Mouse (Mus musculus): ENCODE measurements around the gene Ctsh. TPM values are rescaled to one million over a fixed set of nuclear protein-coding genes. Genes with fewer than 3 reads are reported as not detected.
A peak's percentile ranks its signal among the peaks of the same experiment; 100 is the strongest.

Gene Ctsh
- polyA plus RNA-seq, 1 experiment = 112 TPM

GRCm38 (mm10) chr9:90108272-90108671 lies 54.3 kb downstream of the Ctsh start:
- no peak overlapping the region for H3K27ac ChIP-seq (ENCODE audit: control insufficient read depth, insufficient read depth, low read depth, low read length, poor library complexity)
- TF ChIP-seq CTCF (IDR thresholded peaks at IDR 0.05; ENCODE audit: control insufficient read depth, insufficient read depth, low read length) (no peak), POLR2A (IDR thresholded peaks at IDR 0.05; ENCODE audit: borderline replicate concordance, control insufficient read depth, low read depth, low read length) (no peak)
- H3K4me1 ChIP-seq (ENCODE audit: control insufficient read depth, insufficient read depth, low read length) = no peaks in the 10 kb centered on the region; the same call in 1 of the 2 replicates
- H3K4me3 ChIP-seq (replicated peaks; ENCODE audit: control insufficient read depth, low read depth, low read length) = no peak overlapping the region

GRCm38 (mm10) chr9:90109386-90109785 lies 55.4 kb downstream of the Ctsh start:
- 21% methylated on average over 6 of the region's 6 CpGs for WGBS
- H3K4me1 ChIP-seq (ENCODE audit: control insufficient read depth, insufficient read depth, low read length) = no peaks in the 10 kb centered on the region; the same call in 1 of the 2 replicates
- H3K4me3 ChIP-seq (replicated peaks; ENCODE audit: control insufficient read depth, low read depth, low read length) = no peak overlapping the region
- TF ChIP-seq POLR2A (IDR thresholded peaks at IDR 0.05; ENCODE audit: borderline replicate concordance, control insufficient read depth, low read depth, low read length) = no peak
- TF ChIP-seq CTCF (IDR thresholded peaks at IDR 0.05; ENCODE audit: control insufficient read depth, insufficient read depth, low read length) = no peak
- no peak overlapping the region for H3K27ac ChIP-seq (ENCODE audit: control insufficient read depth, insufficient read depth, low read depth, low read length, poor library complexity)

- under 1% methylated on average over 13 of the region's 13 CpGs for WGBS
- H3K4me1 ChIP-seq (ENCODE audit: control insufficient read depth, insufficient read depth, low read length) = no peaks in the 10 kb centered on the region; the same call in 1 of the 2 replicates
- peak overlapping the region; percentile 95 for H3K4me3 ChIP-seq (replicated peaks; ENCODE audit: control insufficient read depth, low read depth, low read length)
- peak overlapping the region; percentile 99; the same call in 1 of the 2 replicates for H3K27ac ChIP-seq (ENCODE audit: control insufficient read depth, insufficient read depth, low read depth, low read length, poor library complexity)
- TF ChIP-seq CTCF (IDR thresholded peaks at IDR 0.05; ENCODE audit: control insufficient read depth, insufficient read depth, low read length) = no peak
- no peak for TF ChIP-seq POLR2A (IDR thresholded peaks at IDR 0.05; ENCODE audit: borderline replicate concordance, control insufficient read depth, low read depth, low read length)
These were observed 59.2 kb downstream of the Ctsh start for GRCm38 (mm10) chr9:90113151-90113550.

GRCm38 (mm10) chr9:90113651-90114566 lies 60.0 kb downstream of the Ctsh start:
- peak; percentile 75; the same call in 1 of the 2 replicates for TF ChIP-seq POLR2A (IDR thresholded peaks at IDR 0.05; ENCODE audit: borderline replicate concordance, control insufficient read depth, low read depth, low read length)
- peak; percentile 70 for TF ChIP-seq CTCF (IDR thresholded peaks at IDR 0.05; ENCODE audit: control insufficient read depth, insufficient read depth, low read length)

GRCm38 (mm10) chr9:90114567-90115307 lies 60.8 kb downstream of the Ctsh start, which contains the start of gene Morf4l1:
Gene Morf4l1 (minus strand): TSS chr9:90114774.
- TF ChIP-seq CTCF (IDR thresholded peaks at IDR 0.05; ENCODE audit: control insufficient read depth, insufficient read depth, low read length) (0 out of 2 replicates have a peak, but pooled peaks have one; percentile 3), POLR2A (IDR thresholded peaks at IDR 0.05; ENCODE audit: borderline replicate concordance, control insufficient read depth, low read depth, low read length) (peak; percentile 78; the same call in 1 of the 2 replicates)
- peak within 1 kb of the TSS; percentile 99 for H3K27ac ChIP-seq (ENCODE audit: control insufficient read depth, insufficient read depth, low read depth, low read length, poor library complexity)
- 2% methylated on average over 40 of the region's 40 CpGs for WGBS
- no peaks in the 10 kb centered on the region; the same call in 1 of the 2 replicates for H3K4me1 ChIP-seq (ENCODE audit: control insufficient read depth, insufficient read depth, low read length)
- H3K4me3 ChIP-seq (replicated peaks; ENCODE audit: control insufficient read depth, low read depth, low read length) = peak within 1 kb of the TSS; percentile 95

More at GRCm38 (mm10) chr9:90113651-90114566, 60.0 kb downstream of the Ctsh start:
- WGBS = under 1% methylated on average over 82 of the region's 82 CpGs
- peak overlapping the region; percentile 95 for H3K4me3 ChIP-seq (replicated peaks; ENCODE audit: control insufficient read depth, low read depth, low read length)
- peak overlapping the region; percentile 99 for H3K27ac ChIP-seq (ENCODE audit: control insufficient read depth, insufficient read depth, low read depth, low read length, poor library complexity)
- no peaks in the 10 kb centered on the region; the same call in 1 of the 2 replicates for H3K4me1 ChIP-seq (ENCODE audit: control insufficient read depth, insufficient read depth, low read length)

- Histone ChIP-seq H3K4me3 (replicated peaks; ENCODE audit: control insufficient read depth, low read depth, low read length) (no peak overlapping the region), H3K4me1 (ENCODE audit: control insufficient read depth, insufficient read depth, low read length) (no peaks in the 10 kb centered on the region; the same call in 1 of the 2 replicates)
- no peak for TF ChIP-seq POLR2A (IDR thresholded peaks at IDR 0.05; ENCODE audit: borderline replicate concordance, control insufficient read depth, low read depth, low read length)
- no peak for TF ChIP-seq CTCF (IDR thresholded peaks at IDR 0.05; ENCODE audit: control insufficient read depth, insufficient read depth, low read length)
These were observed 61.4 kb downstream of the Ctsh start for GRCm38 (mm10) chr9:90115308-90115700.

GRCm38 (mm10) chr9:90117234-90117633 lies 63.3 kb downstream of the Ctsh start:
- Histone ChIP-seq H3K4me3 (replicated peaks; ENCODE audit: control insufficient read depth, low read depth, low read length) (no peak overlapping the region), H3K27ac (ENCODE audit: control insufficient read depth, insufficient read depth, low read depth, low read length, poor library complexity) (no peak overlapping the region), H3K4me1 (ENCODE audit: control insufficient read depth, insufficient read depth, low read length) (no peaks in the 10 kb centered on the region; the same call in 1 of the 2 replicates)
- TF ChIP-seq CTCF (IDR thresholded peaks at IDR 0.05; ENCODE audit: control insufficient read depth, insufficient read depth, low read length) (no peak), POLR2A (IDR thresholded peaks at IDR 0.05; ENCODE audit: borderline replicate concordance, control insufficient read depth, low read depth, low read length) (no peak)

More at GRCm38 (mm10) chr9:90115308-90115700, 61.4 kb downstream of the Ctsh start:
- H3K27ac ChIP-seq (ENCODE audit: control insufficient read depth, insufficient read depth, low read depth, low read length, poor library complexity) = no peak overlapping the region
